Mouse (Mus musculus): ENCODE measurements around the gene Slfn4. TPM values are rescaled to one million over a fixed set of nuclear protein-coding genes. Genes with fewer than 3 reads are reported as not detected.

Gene Slfn4
- total RNA-seq, 4 experiments from 2014 or later = 0.09 to 0.11 TPM; not detected in 2

Other genes with a start within 250 kb of the Slfn4 start
- 1 to 10 TPM; 4.1 to 6.8 (median 5.0) TPM for gene Slfn5, start 223.8 kb upstream of the Slfn4 start, total RNA-seq (2022)
- 1 to 10 TPM in 2 of 4 experiments, under 1 TPM in 2; 0.23 to 1.7 (median 0.92) TPM for gene Slfn9, start 183.4 kb upstream of the Slfn4 start, total RNA-seq (2022)
- 1 to 10 TPM in 2 of 4 experiments, under 1 TPM in 2; 0.23 to 2.6 (median 1.1) TPM for gene Slfn8, start 154.4 kb upstream of the Slfn4 start, total RNA-seq (2022)
- 1 to 10 TPM in 2 of 4 experiments, under 1 TPM in 2; 0.43 to 2.9 (median 0.97) TPM for gene Slfn2, start 110.1 kb upstream of the Slfn4 start, total RNA-seq (2022)
- not detected for gene Slfn1, start 58.3 kb upstream of the Slfn4 start, total RNA-seq (2022)
- under 1 TPM; 0.20 to 0.58 (median 0.46) TPM for gene Slfn3, start 16.1 kb downstream of the Slfn4 start, total RNA-seq (2022)
- under 1 TPM in 1 of 4 experiments, not detected in 3; 0.09 TPM for gene Slfn14, start 111.5 kb downstream of the Slfn4 start, total RNA-seq (2022)
- gene Ap2b1, start 123.8 kb downstream of the Slfn4 start, total RNA-seq (2022) = 100 to 1,000 TPM; 281 to 326 (median 296) TPM
- gene Pex12, start 127.4 kb downstream of the Slfn4 start, total RNA-seq (2022) = 10 to 100 TPM in 2 of 4 experiments, 1 to 10 TPM in 2; 8.8 to 15.2 (median 12.2) TPM
- gene Rasl10b, start 234.0 kb downstream of the Slfn4 start, total RNA-seq (2022) = 100 to 1,000 TPM; 202 to 211 (median 208) TPM

Data from layer of hippocampus, adult 8-10 months (tissue).